Mouse (Mus musculus) kidney, postnatal 4 days (tissue): ENCODE results near the gene Evl.
A peak's percentile ranks its signal among the peaks of the same experiment; 100 is the strongest.

ENCODE experiments used
- DNase-seq, 2 experiments: peaks; one replicate each; pipeline ENCODE4 v3.0.0; 2021; ENCODE audit warnings: mixed read lengths in 2 of 2

Gene Evl

GRCm38 (mm10) chr12:108653358-108654335 lies 99.1 kb downstream of the Evl start:
- peak in 1 of 2 experiments; percentile 46 for DNase-seq

DNA sequence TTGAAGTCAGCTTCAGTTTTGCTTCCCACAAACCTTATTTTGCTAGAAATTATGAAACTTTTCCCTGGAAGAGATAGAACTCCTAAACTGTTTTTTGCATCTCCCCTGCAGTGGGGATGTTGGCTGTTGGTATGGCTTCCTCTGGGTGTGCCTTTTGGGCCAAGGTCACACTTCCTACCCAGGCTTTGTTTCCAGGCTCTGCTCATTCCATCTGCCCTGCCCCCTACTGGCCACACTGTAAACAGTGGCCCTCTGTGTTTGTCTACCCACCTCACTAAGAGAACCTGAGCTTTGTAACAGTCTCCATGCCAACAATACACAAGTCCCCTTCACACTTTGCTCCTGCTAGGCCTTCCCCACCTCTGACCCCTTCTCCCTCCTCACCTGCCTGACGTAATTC lies 102.8 kb downstream of the Evl start:
- peak; percentile 73 to 78 for DNase-seq

DNA sequence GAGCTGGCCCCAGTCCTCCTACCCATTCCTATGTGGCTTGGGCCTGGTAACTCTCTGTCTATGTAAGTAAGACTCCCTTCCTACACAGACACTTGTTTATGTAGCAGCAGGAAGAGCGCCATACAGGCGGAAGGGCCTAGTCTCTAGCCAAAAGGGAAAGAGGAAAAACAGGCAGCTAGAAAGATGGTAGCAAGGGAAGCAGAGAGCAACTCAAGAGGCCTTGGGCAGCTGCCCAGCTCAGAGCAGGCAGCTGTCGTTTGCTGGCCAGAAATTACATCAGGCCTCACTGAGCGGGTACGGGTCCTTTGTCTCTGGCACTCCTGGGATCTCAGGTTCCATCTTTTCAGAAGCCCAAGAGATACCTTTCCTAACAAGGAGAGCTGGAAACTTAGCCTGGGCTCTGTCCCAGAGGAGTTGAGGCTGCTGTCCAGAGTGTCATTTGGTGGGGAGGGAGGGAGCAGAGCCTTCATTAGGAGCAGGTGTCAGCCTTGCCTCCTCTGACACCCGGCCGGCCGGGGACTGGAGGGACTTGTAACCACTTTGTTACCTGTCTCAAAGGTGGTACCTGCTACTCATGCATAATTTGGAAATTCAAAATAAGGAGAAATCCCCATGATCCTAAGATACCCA lies 114.2 kb downstream of the Evl start:
- DNase-seq: no peak

DNA sequence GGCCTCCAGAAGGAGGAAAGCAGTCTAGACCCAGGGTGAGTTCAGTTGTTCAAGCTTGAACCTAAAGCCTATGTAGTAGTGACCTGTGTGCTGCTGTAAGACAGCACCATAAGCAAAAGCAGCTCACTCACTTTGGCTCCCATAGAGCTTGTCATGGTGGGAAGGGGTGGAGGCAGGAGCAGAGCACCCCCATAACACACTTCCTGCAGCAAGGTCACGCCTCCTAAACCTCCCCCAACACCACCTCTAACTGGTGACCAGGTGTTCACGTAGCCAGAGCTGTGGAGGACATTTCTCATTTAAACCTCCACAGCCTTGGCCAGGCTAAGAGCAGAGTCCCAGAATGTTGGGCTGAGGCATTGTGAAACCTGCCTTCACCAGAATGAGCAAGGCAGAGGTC lies 117.0 kb downstream of the Evl start:
- no peak for DNase-seq

DNA sequence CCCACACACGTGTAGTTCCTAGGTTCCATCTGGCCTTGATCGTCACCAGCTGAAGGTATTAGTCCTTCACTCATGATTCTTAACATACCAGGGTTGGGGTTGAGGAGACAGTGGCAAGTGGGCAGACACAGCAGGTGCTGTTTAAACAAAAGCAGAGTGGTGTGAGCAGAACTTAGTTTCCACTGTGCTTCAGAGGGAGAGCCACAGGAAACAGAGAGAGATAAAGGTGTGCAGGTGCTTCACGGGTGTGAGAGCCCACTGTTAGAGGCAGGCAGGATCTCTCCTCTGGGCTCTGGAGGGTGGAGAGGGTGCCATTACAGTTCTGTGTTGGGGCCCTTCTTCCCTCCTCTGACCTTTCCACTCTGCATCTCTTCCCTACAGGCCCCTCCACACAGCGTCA lies 118.4 kb downstream of the Evl start:
- DNase-seq: no peak

DNA sequence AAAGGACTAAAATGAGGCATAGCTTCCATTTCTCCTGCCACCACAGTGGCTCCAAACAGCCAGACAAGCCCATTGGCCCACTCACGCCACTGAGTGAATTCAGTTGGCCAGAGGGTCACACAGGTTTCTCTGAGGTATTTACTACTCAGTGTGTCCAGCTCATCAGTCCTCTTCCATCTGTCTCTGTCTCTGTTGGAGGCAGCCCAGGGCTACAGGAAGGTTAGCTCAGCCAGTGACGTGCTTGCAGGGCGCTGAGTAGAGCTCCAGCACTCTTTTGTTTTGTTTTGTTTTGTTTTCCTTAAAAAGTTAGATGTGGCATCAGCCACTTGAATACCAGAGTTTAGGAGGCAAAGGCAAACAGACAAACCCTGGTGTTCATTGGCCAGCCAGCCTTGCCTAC lies 119.0 kb downstream of the Evl start:
- no peak for DNase-seq

GRCm38 (mm10) chr12:108674502-108674901 lies 120.0 kb downstream of the Evl start:
- DNase-seq: peak in 1 of 2 experiments; percentile 52

DNA sequence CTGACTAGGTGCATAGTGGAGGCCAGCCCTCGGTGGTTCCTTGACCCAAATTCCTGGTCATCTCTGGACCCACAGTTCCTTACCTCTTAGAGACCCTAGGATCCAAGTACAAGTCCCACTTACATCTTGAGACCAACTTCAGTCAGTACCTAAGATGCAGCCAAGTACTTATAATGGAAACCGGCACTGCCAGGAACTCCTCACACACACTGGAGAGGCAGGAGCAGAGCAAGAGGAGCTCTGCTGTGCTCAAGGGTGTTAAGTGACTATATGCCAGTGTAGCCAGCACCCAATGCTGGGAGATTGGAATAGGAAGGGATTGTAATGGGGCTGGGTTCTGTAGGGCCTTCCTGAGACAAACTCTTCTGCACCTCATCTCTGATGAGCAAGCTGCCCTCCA lies 120.4 kb downstream of the Evl start:
- no peak for DNase-seq

GRCm38 (mm10) chr12:108675614-108676401 lies 121.3 kb downstream of the Evl start:
- DNase-seq: peak; percentile 57 to 77

DNA sequence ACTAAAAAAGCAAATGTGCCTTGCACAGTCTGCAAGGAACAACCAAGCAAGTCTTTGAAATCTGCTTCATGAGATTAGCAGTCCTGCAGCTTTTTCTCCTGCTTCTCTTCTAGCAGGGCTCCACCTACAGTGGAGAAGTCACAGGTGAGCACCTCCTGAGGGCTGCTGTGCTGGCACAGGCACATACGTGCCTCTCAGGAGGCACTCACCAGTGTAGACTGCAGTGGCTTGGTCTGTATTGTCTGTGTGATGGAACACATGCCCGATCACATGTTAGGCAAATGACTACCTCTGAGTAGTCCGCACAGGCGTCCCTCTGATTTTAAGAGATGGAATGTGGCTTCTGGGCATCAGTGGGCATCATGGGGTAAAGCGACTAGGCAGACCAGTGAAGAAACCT lies 122.6 kb downstream of the Evl start:
- DNase-seq: no peak

GRCm38 (mm10) chr12:108678366-108678765 lies 123.8 kb downstream of the Evl start:
- DNase-seq: no peak

DNA sequence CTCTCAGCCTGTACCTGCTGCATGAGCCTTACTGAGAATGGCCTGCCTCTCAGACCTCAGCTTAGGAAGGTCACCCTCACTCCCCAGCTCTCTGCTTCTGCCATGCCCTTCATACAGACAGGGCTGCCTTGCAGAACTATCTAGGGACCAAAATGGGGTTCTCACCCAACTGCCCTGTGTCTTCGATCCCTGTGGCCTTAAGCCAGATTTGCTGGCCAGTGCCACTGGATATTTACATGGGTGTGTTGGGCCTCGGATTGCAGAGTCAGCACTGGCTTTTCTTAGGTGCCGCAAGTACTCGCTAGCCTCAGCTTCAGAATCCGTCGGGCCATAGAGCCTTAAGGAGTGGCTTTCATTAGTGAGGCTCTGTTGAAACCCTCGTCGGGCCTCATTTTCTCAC lies 126.3 kb downstream of the Evl start:
- no peak for DNase-seq

DNA sequence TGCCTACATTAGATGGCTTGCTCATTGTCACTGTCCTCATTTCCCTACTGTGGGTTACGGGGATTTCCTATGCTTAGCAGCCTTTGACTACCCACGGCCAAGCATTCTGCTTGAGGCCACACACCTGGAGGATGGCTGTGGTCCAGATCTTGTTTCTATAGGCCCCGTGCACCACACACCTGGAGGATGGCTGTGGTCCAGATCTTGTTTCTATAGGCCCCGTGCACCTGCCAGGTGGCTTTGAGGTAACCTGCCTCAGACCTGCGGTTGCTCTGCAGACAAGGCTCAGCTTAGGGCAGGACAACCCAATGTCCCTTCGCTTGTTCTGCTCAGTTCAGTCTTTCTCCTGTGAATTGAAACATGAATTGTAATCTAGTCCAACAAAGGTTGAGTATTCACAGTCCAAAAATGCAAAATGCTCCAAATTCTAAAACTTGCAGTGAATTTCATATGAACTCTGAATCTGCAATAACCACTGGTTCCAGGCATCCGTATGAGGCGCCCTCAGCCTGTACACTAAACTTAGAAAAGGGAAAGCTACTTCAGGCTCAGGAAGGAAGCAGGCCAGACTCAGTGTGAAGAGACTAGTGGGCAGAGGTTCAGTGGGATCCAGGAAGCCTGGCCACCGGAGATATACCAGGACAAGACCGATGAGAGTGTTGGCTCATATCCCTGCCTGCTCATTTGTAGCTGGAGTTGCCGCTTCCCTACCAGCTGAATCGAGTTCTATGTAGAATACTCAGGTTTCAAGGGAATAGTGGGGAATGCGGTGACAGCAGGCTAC lies 127.9 kb downstream of the Evl start:
- no peak for DNase-seq

DNA sequence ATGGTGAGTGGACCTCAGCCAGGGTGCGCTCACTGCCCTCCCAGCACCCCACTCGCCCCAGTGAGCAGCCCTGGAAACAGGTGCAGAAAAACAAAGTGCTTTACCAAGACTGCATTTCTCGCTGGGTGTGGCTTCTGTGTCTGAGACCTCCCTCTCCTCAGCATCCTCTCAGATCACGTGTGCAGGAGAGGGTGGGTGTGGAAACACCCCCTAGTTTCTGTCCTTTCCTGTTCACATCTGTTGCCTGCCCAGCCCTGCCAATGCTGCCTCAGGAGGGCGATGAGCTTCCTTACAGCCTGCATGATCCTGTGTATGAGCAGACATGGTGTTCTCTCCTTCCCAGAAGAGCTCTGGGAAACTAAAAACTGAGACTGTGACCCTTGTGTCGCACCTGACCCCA lies 131.9 kb downstream of the Evl start:
- DNase-seq: peak in 1 of 2 experiments; percentile 50

DNA sequence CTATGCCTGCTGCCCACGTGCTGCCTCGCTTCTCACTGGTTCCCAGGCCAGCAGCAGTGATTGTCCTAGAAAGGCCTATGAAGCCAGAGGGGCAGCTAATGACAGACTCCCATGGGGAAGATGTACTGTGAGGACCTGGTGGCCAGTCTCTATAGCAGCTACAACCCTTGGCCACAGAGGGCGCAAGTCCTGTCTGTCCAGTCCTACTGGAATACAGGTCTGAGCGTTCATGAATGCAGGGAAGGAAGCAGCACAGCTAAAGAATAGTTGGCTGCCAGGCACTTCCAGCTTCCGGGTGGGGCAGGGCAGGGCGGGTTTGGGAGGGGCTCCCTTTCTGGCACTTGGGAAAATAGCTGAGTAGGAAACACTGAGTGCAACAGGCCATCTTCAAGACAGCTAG lies 132.4 kb downstream of the Evl start:
- peak; percentile 56 to 72 for DNase-seq

- no peak for DNase-seq
Observed at GRCm38 (mm10) chr12:108689167-108689566, 134.6 kb downstream of the Evl start.

DNA sequence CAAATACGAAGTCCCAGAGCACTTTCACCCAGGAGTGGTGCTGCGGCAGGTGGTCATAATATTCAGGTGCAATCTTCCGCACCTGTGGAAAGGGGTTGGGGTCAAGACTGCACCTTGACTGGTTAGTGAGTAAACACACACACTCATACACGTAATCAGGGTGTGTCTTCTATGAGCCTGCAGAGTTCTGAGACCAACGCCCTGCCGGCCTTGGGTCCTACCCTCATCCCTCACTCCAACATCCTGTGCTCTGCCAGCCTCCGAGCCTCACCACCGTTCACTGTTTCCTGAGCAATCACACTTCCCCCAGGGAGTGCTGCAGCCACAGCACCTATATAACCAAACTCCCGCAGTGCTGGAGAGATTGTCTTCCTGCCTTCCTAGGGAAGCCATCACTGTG lies 136.0 kb downstream of the Evl start:
- no peak for DNase-seq

DNA sequence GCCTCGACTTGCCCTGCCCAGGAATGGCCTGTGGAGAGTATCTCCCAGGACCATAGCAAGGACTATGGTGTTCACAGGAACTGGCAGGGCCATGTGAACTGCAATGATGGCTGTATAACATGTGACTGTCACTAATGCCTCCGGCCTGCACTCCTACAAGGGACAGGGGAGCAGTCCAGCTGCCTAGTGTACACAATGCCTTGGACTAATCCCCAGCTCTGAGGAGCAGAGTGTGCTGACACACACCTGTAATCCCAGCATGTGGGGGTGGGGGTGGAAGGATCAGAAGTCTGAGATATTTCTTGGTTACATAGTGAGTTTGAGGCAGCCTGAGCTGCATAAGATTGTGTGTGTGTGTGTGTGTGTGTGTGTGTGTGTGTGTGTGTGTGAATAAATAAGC lies 139.1 kb downstream of the Evl start:
- DNase-seq: no peak

DNA sequence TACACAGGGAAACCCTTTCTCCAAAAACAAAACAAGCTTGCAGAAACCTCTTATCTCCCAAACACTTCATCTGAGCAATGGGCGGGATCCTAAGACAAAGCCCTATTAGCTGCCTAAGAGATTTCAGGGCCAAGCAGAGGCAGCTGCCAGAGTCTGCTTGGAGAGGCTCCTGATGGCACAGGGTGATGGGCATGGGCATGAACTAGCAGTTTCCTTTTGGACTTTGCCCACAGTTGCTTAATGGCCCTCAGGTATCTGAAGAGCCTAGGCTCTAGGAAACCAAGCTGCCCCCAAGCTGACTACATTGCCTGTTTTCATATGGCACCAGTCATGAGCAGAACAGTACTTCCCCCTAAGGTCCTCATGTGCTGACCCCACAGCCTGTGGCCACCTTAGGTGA lies 139.7 kb downstream of the Evl start:
- no peak for DNase-seq

GRCm38 (mm10) chr12:108698697-108699471 lies 144.4 kb downstream of the Evl start:
- DNase-seq: peak in 1 of 2 experiments; percentile 46

- no peak for DNase-seq
Observed at GRCm38 (mm10) chr12:108699576-108699975, 145.1 kb downstream of the Evl start.

- no peak for DNase-seq
Observed at GRCm38 (mm10) chr12:108700037-108700436, 145.5 kb downstream of the Evl start.
